Mouse (Mus musculus): ENCODE measurements around the gene Slain1.

GRCm38 (mm10) chr14:103751384-103751783 is 101.4 kb downstream of the Slain1 start:
- TF ChIP-seq GATA1 (IDR thresholded peaks at IDR 0.05; ENCODE audit: low read length) = no peak
- TF ChIP-seq TAL1 (IDR thresholded peaks at IDR 0.05; ENCODE audit: low read length) = no peak
